Mouse (Mus musculus) C2C12 (cell line): ENCODE data around the gene Hddc3. TPM values are rescaled to one million over a fixed set of nuclear protein-coding genes. Genes with fewer than 3 reads are reported as not detected.

Experiments used
- H3K27me3 ChIP-seq: one replicate; pipeline ENCODE4 v1.6.1; 2011; ENCODE audit not compliant: control insufficient read depth, insufficient read depth, insufficient read length
- H3K36me3 ChIP-seq: one replicate; pipeline ENCODE4 v1.6.1; 2011; ENCODE audit not compliant: control insufficient read depth, insufficient read depth
- H3K4me3 ChIP-seq: one replicate; pipeline ENCODE4 v1.5.1; 2011; ENCODE audit warnings: mild to moderate bottlenecking, control low read depth; ENCODE audit not compliant: poor library complexity, insufficient read depth, severe bottlenecking
- H3K79me2 ChIP-seq: one replicate; pipeline ENCODE4 v1.6.1; 2011; ENCODE audit not compliant: control insufficient read depth, insufficient read depth
- H3K79me3 ChIP-seq: one replicate; pipeline ENCODE4 v1.6.1; 2011; ENCODE audit warnings: low read depth, control low read depth
- H3ac ChIP-seq: one replicate; pipeline ENCODE3; 2011; ENCODE audit warnings: low read depth; ENCODE audit not compliant: control insufficient read depth, insufficient read length
- CEBPB ChIP-seq: IDR thresholded peaks from one replicate; pipeline ENCODE4 v1.6.1; 2011; ENCODE audit warnings: low read depth, mild to moderate bottlenecking, control low read depth, moderate library complexity
- CTCF ChIP-seq: IDR thresholded peaks from one replicate; pipeline ENCODE4 v1.5.1; 2011; ENCODE audit not compliant: control insufficient read depth, insufficient read depth, insufficient read length
- FOSL1 ChIP-seq: IDR thresholded peaks from one replicate; pipeline ENCODE4 v1.8.0; 2011; ENCODE audit warnings: mild to moderate bottlenecking, low read length; ENCODE audit not compliant: poor library complexity, insufficient read depth, severe bottlenecking
- MAX ChIP-seq: IDR thresholded peaks from one replicate; pipeline ENCODE4 v1.6.1; 2011; ENCODE audit warnings: mild to moderate bottlenecking, control low read depth
- MYOD1 ChIP-seq: IDR thresholded peaks from one replicate; pipeline ENCODE4 v1.6.1; 2011; ENCODE audit warnings: low read depth; ENCODE audit not compliant: control insufficient read depth, insufficient read length
- MYOG ChIP-seq: IDR thresholded peaks from one replicate; pipeline ENCODE4 v1.6.1; 2011; ENCODE audit not compliant: control insufficient read depth, insufficient read length; ENCODE audit errors: extremely low read depth
- USF1 ChIP-seq: IDR thresholded peaks from one replicate; pipeline ENCODE4 v1.6.1; 2011; ENCODE audit warnings: low read depth, mild to moderate bottlenecking, control low read depth, moderate library complexity
- polyA plus RNA-seq: library from polyadenylated mRNA; unstranded; fragments of >200 nt; fragmentation: generic; extraction: Trizol; gene quantifications from one replicate; pipeline ENCODE4 v1.2.1, GENCODE M21; 2012; ENCODE audit warnings: missing spikeins

Hddc3 gene
- polyA plus RNA-seq, 1 experiment = 55.9 TPM

GRCm38 (mm10) chr7:80360435-80360834 is 17.5 kb downstream of the Hddc3 start:
- Histone ChIP-seq H3K79me3 (no peaks in the 10 kb centered on the region), H3ac (no peak overlapping the region), H3K4me3 (no peak overlapping the region), H3K79me2 (no peaks in the 10 kb centered on the region), H3K36me3 (peaks cover 10% of the 10 kb centered on the region), H3K27me3 (no peaks in the 10 kb centered on the region)
- no peak for TF ChIP-seq CEBPB
- no peak for TF ChIP-seq MYOG
- TF ChIP-seq MAX = peak; percentile 42

- Histone ChIP-seq H3K36me3 (peaks cover 12% of the 10 kb centered on the region), H3ac (no peak overlapping the region), H3K79me2 (no peaks in the 10 kb centered on the region), H3K4me3 (no peak overlapping the region), H3K79me3 (no peaks in the 10 kb centered on the region), H3K27me3 (no peaks in the 10 kb centered on the region)
- TF ChIP-seq CTCF (no peak), FOSL1 (no peak), CEBPB (no peak), MAX (no peak), MYOG (no peak), MYOD1 (no peak), USF1 (no peak)
These were observed 22.9 kb downstream of the Hddc3 start for GRCm38 (mm10) chr7:80365759-80366158.

- no peak overlapping the region for H3ac ChIP-seq
- H3K79me2 ChIP-seq = no peaks in the 10 kb centered on the region
- no peak overlapping the region for H3K4me3 ChIP-seq
- no peaks in the 10 kb centered on the region for H3K79me3 ChIP-seq
- TF ChIP-seq USF1 = no peak
- H3K36me3 ChIP-seq = peaks cover 8% of the 10 kb centered on the region
- no peaks in the 10 kb centered on the region for H3K27me3 ChIP-seq
These were observed 24.3 kb downstream of the Hddc3 start for GRCm38 (mm10) chr7:80367232-80367631.

GRCm38 (mm10) chr7:80368009-80368408 is 25.1 kb downstream of the Hddc3 start:
- TF ChIP-seq MYOG (no peak), USF1 (no peak), CEBPB (no peak), MAX (no peak)
- no peak overlapping the region for H3K4me3 ChIP-seq
- no peaks in the 10 kb centered on the region for H3K27me3 ChIP-seq
- peaks cover 8% of the 10 kb centered on the region for H3K36me3 ChIP-seq
- no peak overlapping the region for H3ac ChIP-seq
- H3K79me3 ChIP-seq = no peaks in the 10 kb centered on the region
- no peaks in the 10 kb centered on the region for H3K79me2 ChIP-seq

- no peak for TF ChIP-seq CEBPB
- TF ChIP-seq USF1 = no peak
- TF ChIP-seq MAX = no peak
- TF ChIP-seq MYOG = no peak
- no peak for TF ChIP-seq MYOD1
- TF ChIP-seq CTCF = no peak
- no peak for TF ChIP-seq FOSL1
- H3K79me2 ChIP-seq = no peaks in the 10 kb centered on the region
- H3K4me3 ChIP-seq = no peak overlapping the region
- H3K36me3 ChIP-seq = peaks cover 8% of the 10 kb centered on the region
- no peak overlapping the region for H3ac ChIP-seq
- no peaks in the 10 kb centered on the region for H3K79me3 ChIP-seq
- H3K27me3 ChIP-seq = no peaks in the 10 kb centered on the region
These were observed 25.9 kb downstream of the Hddc3 start for GRCm38 (mm10) chr7:80368635-80369421.

GRCm38 (mm10) chr7:80369461-80369860 is 26.6 kb downstream of the Hddc3 start:
- no peak for TF ChIP-seq MAX
- TF ChIP-seq CEBPB = no peak
- no peak for TF ChIP-seq CTCF
- no peak for TF ChIP-seq MYOD1
- no peak for TF ChIP-seq MYOG
- no peak for TF ChIP-seq FOSL1
- TF ChIP-seq USF1 = no peak
- Histone ChIP-seq H3K4me3 (no peak overlapping the region), H3K79me2 (no peaks in the 10 kb centered on the region), H3K36me3 (peaks cover 8% of the 10 kb centered on the region), H3K27me3 (no peaks in the 10 kb centered on the region), H3K79me3 (no peaks in the 10 kb centered on the region), H3ac (no peak overlapping the region)
